Mouse (Mus musculus) right cerebral cortex, postnatal 14 days (tissue): ENCODE results near the gene Vgll4.
"Not testable (repeated sequence)": the region's sequence is repeated elsewhere in the genome, so short reads cannot be mapped to it uniquely, and the experiment has no call there.

Experiments used
- DNase-seq: peaks from one replicate; pipeline ENCODE4 v3.0.0; 2022

Gene Vgll4

DNA sequence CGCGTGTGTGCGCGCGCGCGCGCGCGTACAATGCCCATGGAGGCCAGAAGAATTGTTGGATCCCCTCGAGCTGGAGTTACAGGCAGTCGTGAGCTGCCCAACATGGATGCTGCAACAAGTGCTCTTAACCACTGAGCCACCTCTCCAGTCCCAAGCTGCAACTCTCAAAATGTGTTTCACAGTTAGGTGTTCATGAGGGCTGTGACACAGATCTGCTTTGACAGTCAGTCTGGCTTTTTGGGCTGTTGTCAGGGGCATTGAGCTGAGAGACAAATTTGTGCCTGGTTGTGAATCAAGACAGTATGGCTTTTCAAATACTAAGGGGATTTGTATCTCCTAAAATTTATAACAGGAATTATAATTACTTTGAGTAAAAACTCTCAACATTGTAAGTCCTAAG, 78.5 kb downstream of the Vgll4 start:
- DNase-seq: no peak

DNA sequence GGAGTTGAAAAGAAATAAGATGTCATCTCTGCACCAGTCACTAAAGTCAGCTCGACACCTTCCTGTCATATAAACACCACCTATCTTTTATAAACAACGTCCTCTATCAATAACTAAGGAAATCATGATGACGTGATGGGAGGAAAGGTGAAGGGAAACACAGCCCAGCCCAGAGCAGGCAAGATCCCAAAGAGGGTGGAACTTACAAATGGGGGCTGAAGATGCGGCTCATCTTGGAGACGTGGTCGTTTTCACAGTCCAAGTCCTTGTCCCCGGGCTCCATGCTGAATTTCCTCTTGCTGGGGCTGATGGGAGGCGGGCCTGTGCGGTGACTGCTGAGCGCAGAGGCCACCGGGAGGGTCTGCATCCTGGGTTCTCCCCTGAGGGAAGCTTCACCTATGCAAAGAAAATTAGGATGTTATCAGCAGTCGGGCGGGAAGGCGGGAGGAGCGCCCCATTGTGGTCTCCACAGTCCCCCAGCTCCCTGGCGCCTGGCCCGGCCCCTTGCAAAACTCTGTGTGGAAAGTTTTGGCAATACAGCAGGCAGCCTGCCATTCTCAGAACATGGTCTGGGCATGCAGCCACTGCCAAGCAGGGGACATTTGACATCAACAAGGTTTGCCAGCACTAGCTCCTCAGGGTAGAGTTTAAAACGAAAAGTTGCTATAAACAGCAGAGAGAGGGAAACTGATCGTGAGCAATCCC, 79.2 kb downstream of the Vgll4 start:
- DNase-seq: peak; percentile 74

- not testable (repeated sequence) for DNase-seq
Measured at GRCm38 (mm10) chr6:114889971-114890370, 79.8 kb downstream of the Vgll4 start.

- DNase-seq: peak; percentile 64
Measured at GRCm38 (mm10) chr6:114888922-114889321, 80.9 kb downstream of the Vgll4 start.

- no peak for DNase-seq
Measured at GRCm38 (mm10) chr6:114886504-114887361, 83.1 kb downstream of the Vgll4 start.

- DNase-seq: no peak
Measured at GRCm38 (mm10) chr6:114886012-114886411, 83.8 kb downstream of the Vgll4 start.

- no peak for DNase-seq
Measured at GRCm38 (mm10) chr6:114885129-114885528, 84.7 kb downstream of the Vgll4 start.

DNA sequence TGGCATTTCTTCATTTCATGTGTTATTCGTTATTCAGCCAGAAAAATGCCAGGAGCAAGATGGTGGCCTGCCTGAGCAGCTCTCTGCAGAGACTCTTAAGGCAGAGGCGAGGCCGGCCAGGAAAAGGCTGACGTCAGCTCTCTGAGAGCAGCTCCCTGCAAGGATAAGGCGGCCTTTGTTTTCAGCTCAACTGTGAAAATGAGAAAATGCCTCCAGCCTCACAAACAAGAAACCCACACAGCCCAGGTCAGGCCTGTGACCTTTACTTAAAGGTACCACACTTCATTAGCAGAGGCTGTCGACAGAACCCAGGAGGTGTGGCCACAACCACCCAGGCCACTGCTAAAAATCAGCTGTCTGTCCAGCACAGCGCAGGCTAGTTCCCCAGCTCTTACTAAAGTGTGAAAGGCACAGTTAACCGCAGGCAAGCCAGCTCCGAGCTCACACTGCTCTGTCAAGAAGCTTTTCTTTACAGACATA, 86.5 kb downstream of the Vgll4 start:
- peak; percentile 68 for DNase-seq

DNA sequence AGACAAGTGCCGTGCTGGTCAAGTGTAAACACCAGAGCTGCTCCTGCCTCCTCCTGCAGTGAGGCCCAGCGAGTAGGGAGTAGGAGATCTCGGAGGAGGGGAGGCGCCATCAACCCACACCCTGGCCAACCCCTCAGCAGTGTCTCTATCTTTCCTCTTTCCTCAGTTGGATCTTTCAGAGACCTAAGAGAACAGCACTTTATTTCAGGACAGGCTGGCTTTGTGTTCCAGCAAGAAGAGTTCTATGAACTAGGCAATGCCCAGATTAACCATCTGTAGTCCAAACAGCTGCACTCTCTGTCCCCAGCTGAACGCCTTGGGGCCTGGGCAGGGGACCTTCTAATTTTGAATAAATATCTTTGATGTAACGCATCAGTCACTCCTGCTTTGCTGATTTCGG, 87.1 kb downstream of the Vgll4 start:
- DNase-seq: no peak

GRCm38 (mm10) chr6:114882212-114882611, 87.6 kb downstream of the Vgll4 start:
- DNase-seq: no peak

DNA sequence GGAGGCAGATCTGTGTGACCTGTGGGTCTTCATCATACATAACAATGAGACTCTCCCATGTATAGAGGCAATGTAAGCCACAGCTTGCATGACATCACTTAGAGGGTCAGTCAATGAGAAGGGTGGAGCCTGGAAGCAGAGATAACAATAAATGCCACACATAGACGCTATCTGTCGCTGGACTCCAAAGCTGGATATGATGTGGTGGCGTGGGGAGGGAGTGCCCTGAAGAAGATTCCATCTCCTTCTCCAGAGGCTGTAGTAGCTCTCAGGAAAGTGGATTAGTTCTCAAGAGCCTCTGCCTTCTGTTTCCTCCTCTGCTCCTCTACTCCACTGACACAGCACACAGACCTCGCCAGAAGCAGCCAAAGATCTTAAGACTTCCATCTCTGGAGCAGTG, 89.0 kb downstream of the Vgll4 start:
- DNase-seq: no peak

DNA sequence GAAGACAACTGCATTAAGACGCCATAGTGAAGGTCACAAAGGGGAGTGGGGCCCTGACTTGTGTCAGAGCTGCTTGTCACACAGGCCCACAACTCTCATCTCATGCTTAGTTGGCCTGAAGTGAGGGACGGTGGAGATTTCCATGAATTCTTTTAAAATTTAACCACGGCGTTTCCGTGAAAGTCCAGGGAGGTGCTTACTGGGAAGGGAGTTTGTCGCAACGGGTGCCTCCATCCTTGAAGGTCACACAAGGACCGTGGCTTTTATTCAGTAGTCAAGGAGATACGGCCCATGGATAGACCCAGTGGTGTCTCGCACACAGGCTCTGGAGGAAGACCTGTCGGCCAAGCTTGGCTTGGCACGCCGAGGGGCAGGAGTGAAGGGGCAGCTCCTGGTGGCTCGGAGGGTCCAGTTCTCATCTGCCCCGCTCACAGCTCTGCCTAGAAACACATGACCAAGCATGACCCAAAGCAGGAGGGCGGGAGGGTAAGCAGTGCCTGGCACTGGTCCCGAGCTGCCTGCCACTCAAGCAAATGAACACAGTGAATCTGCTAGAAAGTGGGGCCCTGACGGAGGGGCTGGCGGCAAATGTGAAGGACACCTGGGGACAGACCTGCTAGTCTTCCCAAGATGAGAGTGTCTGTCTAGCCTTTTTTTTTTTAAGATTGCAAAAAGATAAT, 90.8 kb downstream of the Vgll4 start:
- no peak for DNase-seq

- no peak for DNase-seq
Measured at GRCm38 (mm10) chr6:114876546-114876945, 93.2 kb downstream of the Vgll4 start.

DNA sequence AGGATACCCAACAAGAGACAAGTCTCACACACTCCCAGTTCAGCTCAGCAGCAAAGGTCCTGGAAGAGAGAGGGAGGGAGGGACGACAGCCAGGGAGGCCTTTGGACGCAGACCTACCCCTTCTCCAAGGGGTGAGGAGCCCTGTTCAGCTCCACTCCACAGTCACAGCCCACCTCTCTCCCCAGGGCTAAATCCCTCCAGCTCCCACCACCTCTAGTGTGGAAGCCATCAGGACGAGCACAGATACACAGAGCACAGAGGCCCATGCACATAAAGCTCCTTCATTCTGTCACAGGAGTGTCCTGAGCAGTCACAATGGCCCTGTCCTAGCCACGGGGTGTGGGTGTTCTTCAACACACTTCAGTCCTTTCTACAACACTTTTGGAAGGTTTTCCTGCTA, 93.8 kb downstream of the Vgll4 start:
- no peak for DNase-seq

GRCm38 (mm10) chr6:114875018-114875558, 94.7 kb downstream of the Vgll4 start:
- DNase-seq: peak; percentile 90

DNA sequence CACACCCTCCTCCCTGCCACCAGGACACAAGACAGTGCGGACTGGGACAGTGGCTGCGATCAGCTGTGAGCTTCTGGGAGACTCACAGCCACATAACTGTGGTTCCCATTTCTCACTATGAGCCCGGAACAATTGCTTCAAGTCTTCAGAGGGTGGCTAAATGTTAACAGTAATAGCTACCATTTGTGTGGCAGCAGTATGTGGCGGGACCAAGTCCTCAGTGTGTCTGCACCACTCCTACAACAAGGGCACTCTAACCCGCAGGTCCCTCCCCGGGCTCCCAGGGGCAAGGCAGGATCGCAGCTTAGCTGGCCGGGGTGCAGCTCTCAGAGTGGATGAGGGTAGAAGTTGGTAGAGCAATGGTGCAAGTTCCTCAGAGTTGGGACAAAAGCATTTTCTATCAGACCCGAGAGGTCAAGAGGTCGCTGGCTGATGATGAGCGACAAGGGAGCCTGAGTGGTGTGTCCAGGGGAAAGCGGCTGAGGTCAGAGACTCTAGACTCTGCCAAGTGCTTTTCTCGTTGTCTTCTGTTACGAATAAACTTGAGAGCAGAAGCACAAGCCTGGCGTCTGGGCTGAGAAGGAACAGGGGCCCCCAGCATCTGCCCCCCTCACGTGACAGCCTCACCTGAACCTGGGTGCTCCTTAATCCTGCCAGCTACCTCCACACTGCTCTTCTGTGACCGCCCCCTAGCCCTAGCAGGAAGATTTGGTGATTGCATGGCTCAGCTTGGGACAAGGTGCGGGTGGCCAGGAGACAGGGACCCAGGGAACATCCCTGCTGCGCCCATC, 95.5 kb downstream of the Vgll4 start:
- no peak for DNase-seq

DNA sequence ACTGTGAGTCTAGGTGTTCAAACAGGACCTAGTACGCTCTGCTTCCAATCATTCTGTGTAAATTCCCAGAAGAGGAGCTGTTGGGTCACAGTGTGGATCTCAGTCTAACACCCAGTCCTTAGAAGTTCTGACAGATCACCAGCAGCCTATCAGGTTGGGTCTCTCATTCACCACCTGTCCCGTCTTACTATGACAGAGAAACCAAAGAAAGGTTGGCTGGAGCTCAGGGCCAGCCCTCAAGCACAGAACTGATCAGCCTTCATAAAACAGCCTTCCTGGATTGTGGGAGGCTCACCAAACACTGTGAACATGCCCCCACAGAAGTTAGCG, 96.0 kb downstream of the Vgll4 start:
- DNase-seq: no peak

DNA sequence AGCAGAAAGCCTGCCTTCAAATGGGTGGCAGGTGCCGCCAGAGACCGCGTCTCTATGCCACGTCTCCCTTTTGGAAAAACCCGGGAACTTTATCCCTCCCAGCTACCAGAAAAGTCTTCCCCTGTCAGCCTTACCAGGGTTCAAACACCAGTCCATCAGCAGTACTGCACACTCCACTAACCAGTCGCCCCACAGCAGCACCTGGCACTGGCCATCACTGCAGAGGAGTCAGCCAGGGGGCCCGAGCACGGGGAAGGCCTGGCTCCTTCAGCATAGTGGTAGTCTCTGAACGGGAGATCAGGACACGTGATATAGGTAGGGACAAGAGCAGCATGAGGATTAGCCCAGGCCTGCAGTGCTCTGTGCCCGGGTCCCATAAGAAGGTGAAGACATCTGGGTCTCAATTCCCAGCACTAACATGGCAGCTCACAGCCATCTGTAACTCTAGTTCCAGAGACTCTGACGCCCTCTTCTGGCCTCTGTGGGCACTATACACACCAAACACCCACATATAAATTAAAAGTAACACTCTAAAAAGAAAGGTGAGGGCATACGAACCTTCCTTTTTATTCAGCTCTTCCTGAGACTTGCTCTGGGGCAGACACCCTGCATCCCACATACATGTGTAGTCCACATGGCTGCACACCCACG, 98.7 kb downstream of the Vgll4 start:
- no peak for DNase-seq

DNA sequence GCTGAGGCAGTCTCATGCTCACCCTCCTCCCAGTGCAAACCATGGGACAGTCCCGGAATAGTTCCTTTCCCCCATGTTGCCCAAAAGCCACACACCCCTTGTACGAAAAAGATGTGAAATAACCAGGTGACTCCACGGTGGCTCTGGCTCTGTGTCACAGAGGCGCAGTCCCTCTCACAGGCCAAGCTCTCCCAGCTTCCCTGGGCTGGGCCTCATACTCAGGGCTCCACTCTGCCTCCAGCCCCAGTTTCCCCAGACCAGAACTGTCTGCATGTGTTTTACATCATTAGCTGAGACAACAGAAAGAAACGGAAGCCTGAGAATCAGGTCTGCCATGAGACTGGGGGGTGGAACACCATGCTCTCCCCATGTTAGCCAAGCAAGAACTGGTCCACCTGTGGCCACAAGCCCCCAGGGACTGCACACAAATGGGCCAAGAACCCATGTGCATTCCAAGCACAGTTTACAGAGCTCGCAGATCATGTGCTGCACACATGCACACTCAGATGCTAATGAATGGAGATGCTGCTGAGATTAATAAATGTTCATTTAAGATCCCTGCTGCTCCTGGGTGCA, 100.2 kb downstream of the Vgll4 start:
- DNase-seq: no peak

DNA sequence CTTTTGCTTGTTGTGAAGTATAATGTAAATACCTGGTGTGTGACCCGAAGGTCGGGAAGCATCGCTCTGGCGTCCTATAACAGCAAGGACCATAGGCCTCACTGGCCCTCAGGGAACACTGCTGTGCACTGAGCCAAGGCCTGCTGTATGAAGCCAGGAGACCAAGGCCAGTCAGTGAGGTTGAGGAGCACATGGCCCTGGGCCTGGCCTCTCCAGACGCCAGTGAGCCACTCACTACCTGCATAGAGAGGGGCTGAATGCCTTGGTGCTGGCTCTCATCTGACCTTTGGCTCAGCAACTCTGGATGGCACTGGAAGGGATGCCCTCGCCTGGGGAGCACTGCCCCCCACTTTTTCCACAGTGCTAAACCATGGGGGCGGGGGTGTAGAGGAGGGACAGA, 101.1 kb downstream of the Vgll4 start:
- no peak for DNase-seq

DNA sequence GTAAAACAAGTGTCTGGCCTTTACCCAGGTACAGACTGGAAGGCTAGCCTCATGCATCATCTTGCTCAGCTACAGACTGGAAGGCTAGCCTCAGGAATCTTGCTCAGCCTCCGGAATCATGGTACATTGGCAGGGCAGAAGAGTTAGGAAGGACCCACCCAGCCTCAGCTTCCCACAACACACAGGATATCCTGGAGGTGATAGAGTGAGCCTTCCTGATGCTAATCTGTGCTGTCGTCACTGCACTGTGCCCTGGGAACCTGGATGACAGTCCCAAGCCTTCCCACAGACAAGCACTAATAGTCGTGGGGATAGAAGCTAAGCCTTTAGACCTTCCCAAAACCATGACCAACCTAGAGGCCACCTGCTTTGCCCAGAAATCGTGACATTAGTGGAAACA, 103.2 kb downstream of the Vgll4 start:
- DNase-seq: no peak

- no peak for DNase-seq
Measured at GRCm38 (mm10) chr6:114866078-114866477, 103.7 kb downstream of the Vgll4 start.
